Mouse (Mus musculus) hindbrain, embryonic 11.5 days (tissue): Measurements from ENCODE around the gene Tmem213. TPM values are rescaled to one million over a fixed set of nuclear protein-coding genes. Genes with fewer than 3 reads are reported as not detected.

Experiments
- polyA plus RNA-seq: library from polyadenylated mRNA; unstranded; fragments of >200 nt; fragmentation: Nextera tagmentation; extraction: Ambion mirVana; gene quantifications from 2 replicates; pipeline ENCODE4 v1.2.1, GENCODE M21; 2014

Tmem213 gene
- polyA plus RNA-seq, 1 experiment from 2014 or later, result not detected

Other genes with a start within 250 kb of the Tmem213 start
- gene Trim24, start 238.4 kb upstream of the Tmem213 start, polyA plus RNA-seq, result 35.4 and 40.3 TPM in 2 replicates
- 2.6 and 3.4 TPM in 2 replicates for gene Svopl, start 62.3 kb upstream of the Tmem213 start, polyA plus RNA-seq
- not detected in 2 replicates for gene Atp6v0a4, start 15.3 kb downstream of the Tmem213 start, polyA plus RNA-seq
- gene D630045J12Rik, start 144.8 kb downstream of the Tmem213 start, polyA plus RNA-seq, result 12.3 and 13.2 TPM in 2 replicates
- 13.9 and 14.9 TPM in 2 replicates for gene Zc3hav1l, start 190.0 kb downstream of the Tmem213 start, polyA plus RNA-seq
- 1.7 and 1.9 TPM in 2 replicates for gene Zc3hav1, start 245.3 kb downstream of the Tmem213 start, polyA plus RNA-seq